Mouse (Mus musculus): ENCODE results near the gene Twf1. TPM values are rescaled to one million over a fixed set of nuclear protein-coding genes. Genes with fewer than 3 reads are reported as not detected.

Gene Twf1
- polyA plus RNA-seq (2016; fragmentation: Nextera tagmentation; extraction: Ambion mirVana): 91.0 and 104 TPM in 2 replicates

DNA sequence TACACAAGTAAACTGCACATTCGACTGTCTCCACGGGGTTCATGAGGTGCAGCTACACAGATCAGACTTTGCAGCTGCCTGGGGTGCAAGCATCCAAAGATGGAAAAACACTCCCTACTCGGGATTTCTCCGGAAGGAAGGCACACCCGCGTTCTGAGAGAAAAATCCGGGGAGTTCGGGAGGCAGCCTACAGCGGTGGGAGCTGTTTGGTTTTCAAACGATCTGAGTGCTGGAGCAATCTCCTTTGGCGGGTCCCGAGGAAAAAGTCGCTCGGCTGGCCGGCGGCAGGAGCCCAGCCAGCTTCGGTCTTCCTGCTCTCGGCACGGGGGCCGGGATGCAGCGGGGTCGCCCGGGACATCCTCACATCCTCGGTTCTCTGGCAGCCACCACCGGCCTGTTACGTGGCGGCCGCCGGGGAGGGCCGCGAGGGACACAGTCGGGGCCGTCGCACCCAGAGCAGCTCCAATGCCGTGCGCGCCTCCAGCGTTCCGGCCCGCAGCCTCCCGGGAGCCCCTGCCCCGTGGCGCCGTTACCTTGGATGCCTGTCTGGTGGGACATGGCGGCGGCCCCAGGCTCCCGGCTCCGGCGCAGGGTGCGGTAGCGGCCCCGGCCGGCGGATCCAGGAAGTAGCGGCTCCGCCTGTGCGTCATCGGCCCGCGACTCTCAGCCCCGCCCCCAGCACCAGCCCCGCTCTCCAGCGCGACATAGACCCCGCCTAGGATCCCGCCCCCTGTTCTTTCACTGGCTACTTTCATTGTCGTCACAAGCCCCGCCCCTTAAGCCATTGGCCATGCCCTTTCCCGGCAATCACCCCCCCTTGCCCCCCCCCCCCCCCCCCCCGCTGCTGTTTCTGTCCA, at the start of gene Twf1:
Gene Twf1, minus strand, starts transcription at position 671 of the 857 bp plus-strand sequence.
- peak within 1 kb of the TSS; percentile 91 for H3K27ac ChIP-seq (replicated peaks)

DNA sequence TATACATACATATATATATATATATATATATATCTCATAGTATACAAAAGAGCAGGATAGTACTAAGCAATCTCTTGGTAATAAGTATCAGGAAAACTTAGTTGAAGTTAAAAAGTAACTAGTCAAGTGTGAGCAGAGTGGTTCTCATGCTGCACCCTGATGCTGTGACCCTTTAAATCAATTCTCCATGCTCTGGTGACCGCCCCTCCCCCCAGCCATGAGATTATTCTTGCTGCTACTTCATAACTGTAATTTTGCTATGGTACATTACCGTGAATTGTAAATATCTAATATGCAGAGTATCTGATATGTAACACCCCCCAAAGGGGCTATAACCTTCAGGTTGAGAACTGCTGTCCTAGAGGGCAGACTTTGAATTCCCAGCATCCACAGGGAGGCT, 49.4 kb upstream of the Twf1 start:
- DNase-seq (ENCODE audit: low spot score): no peak
- Histone ChIP-seq H3K4me3 (no peak overlapping the region), H3K36me3 (no peaks in the 10 kb centered on the region), H3K4me1 (no peaks in the 10 kb centered on the region), H3K9me3 (replicated peaks) (no peaks in the 10 kb centered on the region), H3K27me3 (ENCODE audit: low read depth, poor library complexity, severe bottlenecking) (no peaks in the 10 kb centered on the region), H3K27ac (replicated peaks) (no peak overlapping the region)
- 91% methylated on average over 2 of the region's 2 CpGs for WGBS

More for the DNA sequence above, at the start of gene Twf1:
- peaks cover 14% of the 10 kb centered on the region for H3K4me1 ChIP-seq
- H3K4me3 ChIP-seq: peak within 1 kb of the TSS; percentile 89
- H3K9me3 ChIP-seq (replicated peaks): no peaks in the 10 kb centered on the region
- DNase-seq (ENCODE audit: low spot score): peak; percentile 98
- H3K27me3 ChIP-seq (ENCODE audit: low read depth, poor library complexity, severe bottlenecking): no peaks in the 10 kb centered on the region
- under 1% methylated on average over 65 of the region's 70 CpGs for WGBS
- peaks cover 23% of the 10 kb centered on the region for H3K36me3 ChIP-seq

DNA sequence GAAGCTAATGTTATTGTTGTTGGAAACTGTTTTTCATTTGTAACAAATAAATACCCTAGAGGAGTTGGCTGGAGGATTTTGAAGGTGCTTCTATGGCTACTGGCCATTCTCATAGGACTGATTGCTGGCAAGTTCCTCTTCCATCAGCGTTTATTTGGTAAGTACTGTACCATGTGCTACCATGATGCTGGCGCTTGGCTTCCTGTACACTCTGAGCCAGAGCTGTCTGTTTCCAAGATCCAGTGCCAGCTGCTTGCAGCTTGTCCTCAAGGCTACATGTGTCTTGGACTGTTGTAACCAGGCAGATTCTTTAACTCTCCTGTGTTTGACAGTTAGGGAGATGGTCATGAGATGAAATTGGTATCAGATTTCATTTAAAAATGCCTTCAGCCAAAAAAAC, 48.5 kb upstream of the Twf1 start:
- no peaks in the 10 kb centered on the region for H3K36me3 ChIP-seq
- no peak overlapping the region for H3K27ac ChIP-seq (replicated peaks)
- no peak for DNase-seq (ENCODE audit: low spot score)
- no peaks in the 10 kb centered on the region for H3K4me1 ChIP-seq
- no peaks in the 10 kb centered on the region for H3K9me3 ChIP-seq (replicated peaks)
- H3K4me3 ChIP-seq: no peak overlapping the region
- H3K27me3 ChIP-seq (ENCODE audit: low read depth, poor library complexity, severe bottlenecking): no peaks in the 10 kb centered on the region
- 95% methylated on average over 2 of the region's 2 CpGs for WGBS

DNA sequence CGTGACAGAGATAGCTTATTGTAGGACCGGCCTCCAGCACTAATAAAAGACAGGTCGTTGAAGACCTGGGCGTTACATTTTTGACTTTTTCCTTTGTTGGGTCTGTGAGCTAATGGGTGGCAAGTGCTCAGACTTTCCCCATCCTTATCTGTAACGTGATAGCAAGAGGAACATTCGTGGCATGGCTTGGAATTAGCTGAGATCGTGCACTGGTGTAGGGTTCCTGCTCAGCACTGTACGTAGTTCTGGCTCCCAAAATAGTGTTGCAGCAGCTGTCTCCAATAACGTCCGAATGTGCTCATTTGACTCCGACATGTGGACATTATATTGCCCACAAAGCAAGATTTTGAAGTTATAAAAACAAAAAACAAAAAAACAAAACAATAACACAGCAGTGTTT, 44.8 kb upstream of the Twf1 start:
- 85% methylated on average over 11 of the region's 11 CpGs for WGBS
- no peaks in the 10 kb centered on the region for H3K36me3 ChIP-seq
- no peak overlapping the region for H3K4me3 ChIP-seq
- H3K27ac ChIP-seq (replicated peaks): no peak overlapping the region
- H3K4me1 ChIP-seq: no peaks in the 10 kb centered on the region
- peaks cover 21% of the 10 kb centered on the region for H3K27me3 ChIP-seq (ENCODE audit: low read depth, poor library complexity, severe bottlenecking)
- no peak for DNase-seq (ENCODE audit: low spot score)
- H3K9me3 ChIP-seq (replicated peaks): no peaks in the 10 kb centered on the region

DNA sequence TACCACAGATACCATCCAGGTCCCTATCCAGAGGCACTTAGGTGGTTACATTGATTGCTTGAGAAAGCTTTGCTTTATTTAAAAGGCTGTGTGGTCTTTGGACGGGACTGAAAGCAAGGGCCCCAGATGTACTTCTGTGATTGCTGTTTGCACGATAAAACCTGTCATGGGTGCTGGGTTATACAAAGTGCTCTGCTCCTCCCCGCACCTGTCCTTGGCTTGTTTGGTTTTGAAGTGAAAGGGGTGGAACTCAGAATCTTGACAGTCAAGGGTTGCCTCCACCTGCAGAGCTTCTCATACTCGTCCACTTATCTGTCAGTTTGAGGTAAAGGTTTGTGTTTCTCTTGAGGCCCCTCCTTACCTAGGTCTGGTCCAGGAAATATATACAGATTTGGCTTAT, 40.9 kb upstream of the Twf1 start:
- 90% methylated on average over 4 of the region's 4 CpGs for WGBS
- no peaks in the 10 kb centered on the region for H3K36me3 ChIP-seq
- H3K4me1 ChIP-seq: peaks cover 4% of the 10 kb centered on the region
- no peak for DNase-seq (ENCODE audit: low spot score)
- H3K27me3 ChIP-seq (ENCODE audit: low read depth, poor library complexity, severe bottlenecking): peaks cover 43% of the 10 kb centered on the region
- H3K4me3 ChIP-seq: no peak overlapping the region
- H3K27ac ChIP-seq (replicated peaks): no peak overlapping the region
- H3K9me3 ChIP-seq (replicated peaks): no peaks in the 10 kb centered on the region

GRCm38 (mm10) chr15:94628830-94629601, 39.3 kb upstream of the Twf1 start, which contains the start of gene Tmem117:
Tmem117 (plus strand) TSS chr15:94629232.
- Histone ChIP-seq H3K4me1 (peaks cover 4% of the 10 kb centered on the region), H3K9me3 (replicated peaks) (no peaks in the 10 kb centered on the region), H3K27me3 (ENCODE audit: low read depth, poor library complexity, severe bottlenecking) (peaks cover 43% of the 10 kb centered on the region), H3K27ac (replicated peaks) (peak within 1 kb of the TSS; percentile 84), H3K4me3 (peak within 1 kb of the TSS; percentile 79), H3K36me3 (no peaks in the 10 kb centered on the region)
- DNase-seq (ENCODE audit: low spot score): peak; percentile 55
- WGBS: 1% methylated on average over 87 of the region's 96 CpGs

DNA sequence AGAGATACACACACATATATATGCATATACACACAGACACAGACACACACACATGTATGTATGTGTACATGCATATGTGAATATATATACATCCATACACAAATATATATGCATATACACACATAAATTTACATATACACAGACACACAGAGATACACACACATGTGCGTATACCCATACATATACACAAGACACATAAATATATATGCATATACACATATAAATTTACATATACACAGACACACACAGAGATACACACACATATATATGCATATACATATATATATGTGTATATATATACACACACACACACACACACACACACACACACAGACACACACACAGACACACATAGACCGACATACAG, 38.8 kb upstream of the Twf1 start:
- Histone ChIP-seq H3K4me3 (peak overlapping the region; percentile 79), H3K27ac (replicated peaks) (peak overlapping the region; percentile 84; the same call in 1 of the 2 replicates), H3K4me1 (peaks cover 4% of the 10 kb centered on the region), H3K9me3 (replicated peaks) (no peaks in the 10 kb centered on the region), H3K36me3 (no peaks in the 10 kb centered on the region), H3K27me3 (ENCODE audit: low read depth, poor library complexity, severe bottlenecking) (peaks cover 43% of the 10 kb centered on the region)
- WGBS: 58% methylated on average over 2 of the region's 2 CpGs
- no peak for DNase-seq (ENCODE audit: low spot score)

DNA sequence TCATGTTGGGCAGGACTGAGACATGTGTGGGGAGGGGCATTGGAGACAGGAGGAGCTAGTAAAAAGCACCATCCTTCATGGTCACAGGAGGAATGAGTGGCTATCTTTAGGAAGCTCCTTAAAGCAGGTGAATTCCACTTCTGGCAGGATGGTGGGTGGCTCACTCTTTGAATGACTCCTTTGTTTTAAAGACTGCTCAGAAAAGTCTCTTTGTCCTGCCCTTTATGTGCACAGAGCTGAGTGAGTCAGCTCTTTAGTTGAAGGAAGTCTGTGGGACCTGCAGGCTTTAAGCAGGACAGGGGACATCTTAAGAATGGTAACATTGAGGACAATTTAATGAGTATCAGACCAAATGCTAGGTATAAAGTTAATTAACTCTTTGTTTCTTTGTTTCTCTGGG, 31.2 kb upstream of the Twf1 start:
- H3K4me3 ChIP-seq: no peak overlapping the region
- no peak overlapping the region for H3K27ac ChIP-seq (replicated peaks)
- H3K4me1 ChIP-seq: no peaks in the 10 kb centered on the region
- H3K9me3 ChIP-seq (replicated peaks): no peaks in the 10 kb centered on the region
- no peaks in the 10 kb centered on the region for H3K36me3 ChIP-seq
- H3K27me3 ChIP-seq (ENCODE audit: low read depth, poor library complexity, severe bottlenecking): no peaks in the 10 kb centered on the region
- no peak for DNase-seq (ENCODE audit: low spot score)

GRCm38 (mm10) chr15:94616036-94616435, 26.3 kb upstream of the Twf1 start:
- H3K36me3 ChIP-seq: no peaks in the 10 kb centered on the region
- H3K4me1 ChIP-seq: no peaks in the 10 kb centered on the region
- H3K27me3 ChIP-seq (ENCODE audit: low read depth, poor library complexity, severe bottlenecking): no peaks in the 10 kb centered on the region
- 93% methylated on average over 11 of the region's 11 CpGs for WGBS
- H3K9me3 ChIP-seq (replicated peaks): no peaks in the 10 kb centered on the region
- no peak for DNase-seq (ENCODE audit: low spot score)
- H3K4me3 ChIP-seq: no peak overlapping the region
- no peak overlapping the region for H3K27ac ChIP-seq (replicated peaks)

DNA sequence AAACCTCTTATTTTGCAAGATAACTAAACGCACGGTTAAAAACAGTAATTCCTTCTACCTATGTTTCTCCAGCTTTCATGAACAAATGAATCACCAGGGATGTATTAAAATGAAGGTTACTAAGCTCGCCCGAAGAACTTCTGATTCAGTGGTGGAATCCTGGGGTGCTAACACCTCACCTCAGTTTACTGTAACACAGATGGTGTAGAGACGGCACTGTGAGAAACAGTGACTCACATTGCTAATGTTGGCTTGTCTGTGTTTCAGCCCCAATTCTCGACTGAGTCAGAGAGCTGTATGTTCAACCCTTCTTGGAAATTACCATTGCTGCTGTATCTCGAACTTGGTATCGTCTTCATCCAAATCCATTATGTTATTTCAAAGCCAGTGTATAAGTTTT, 18.1 kb upstream of the Twf1 start:
- no peak for DNase-seq (ENCODE audit: low spot score)
- Histone ChIP-seq H3K4me3 (no peak overlapping the region), H3K27ac (replicated peaks) (no peak overlapping the region), H3K27me3 (ENCODE audit: low read depth, poor library complexity, severe bottlenecking) (no peaks in the 10 kb centered on the region), H3K9me3 (replicated peaks) (no peaks in the 10 kb centered on the region), H3K36me3 (no peaks in the 10 kb centered on the region), H3K4me1 (no peaks in the 10 kb centered on the region)
- 94% methylated on average over 8 of the region's 8 CpGs for WGBS

DNA sequence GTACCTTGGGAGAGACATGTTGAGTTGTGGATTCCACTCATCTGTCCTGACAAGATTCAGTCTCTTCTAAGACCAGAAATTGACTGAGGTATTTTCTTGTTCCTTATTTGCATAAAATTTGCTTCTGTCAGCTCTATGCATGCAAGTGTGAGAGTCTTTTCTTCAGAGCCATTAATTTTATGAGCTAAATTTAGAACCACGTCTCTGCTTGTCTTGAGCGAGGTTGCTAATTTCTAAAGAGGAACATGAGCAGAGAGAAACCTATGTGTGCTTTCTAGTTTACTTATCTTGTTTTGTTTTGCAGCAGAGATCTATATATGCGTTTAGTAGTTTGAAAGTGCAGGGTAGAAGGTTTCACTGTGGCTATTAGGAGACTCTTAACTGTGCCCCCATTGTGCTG, 12.8 kb upstream of the Twf1 start:
- DNase-seq (ENCODE audit: low spot score): no peak
- Histone ChIP-seq H3K4me1 (peaks cover 12% of the 10 kb centered on the region), H3K27me3 (ENCODE audit: low read depth, poor library complexity, severe bottlenecking) (no peaks in the 10 kb centered on the region), H3K9me3 (replicated peaks) (no peaks in the 10 kb centered on the region), H3K27ac (replicated peaks) (no peak overlapping the region), H3K4me3 (no peak overlapping the region), H3K36me3 (no peaks in the 10 kb centered on the region)
- WGBS: 81% methylated on average over 3 of the region's 3 CpGs

- no peak overlapping the region for H3K27ac ChIP-seq (replicated peaks)
- no peaks in the 10 kb centered on the region for H3K36me3 ChIP-seq
- peak; percentile 35 for DNase-seq (ENCODE audit: low spot score)
- H3K27me3 ChIP-seq (ENCODE audit: low read depth, poor library complexity, severe bottlenecking): no peaks in the 10 kb centered on the region
- WGBS: 20% methylated on average over 3 of the region's 3 CpGs
- peaks cover 12% of the 10 kb centered on the region for H3K4me1 ChIP-seq
- no peaks in the 10 kb centered on the region for H3K9me3 ChIP-seq (replicated peaks)
- no peak overlapping the region for H3K4me3 ChIP-seq
Observed at GRCm38 (mm10) chr15:94601339-94601738, 11.7 kb upstream of the Twf1 start.

DNA sequence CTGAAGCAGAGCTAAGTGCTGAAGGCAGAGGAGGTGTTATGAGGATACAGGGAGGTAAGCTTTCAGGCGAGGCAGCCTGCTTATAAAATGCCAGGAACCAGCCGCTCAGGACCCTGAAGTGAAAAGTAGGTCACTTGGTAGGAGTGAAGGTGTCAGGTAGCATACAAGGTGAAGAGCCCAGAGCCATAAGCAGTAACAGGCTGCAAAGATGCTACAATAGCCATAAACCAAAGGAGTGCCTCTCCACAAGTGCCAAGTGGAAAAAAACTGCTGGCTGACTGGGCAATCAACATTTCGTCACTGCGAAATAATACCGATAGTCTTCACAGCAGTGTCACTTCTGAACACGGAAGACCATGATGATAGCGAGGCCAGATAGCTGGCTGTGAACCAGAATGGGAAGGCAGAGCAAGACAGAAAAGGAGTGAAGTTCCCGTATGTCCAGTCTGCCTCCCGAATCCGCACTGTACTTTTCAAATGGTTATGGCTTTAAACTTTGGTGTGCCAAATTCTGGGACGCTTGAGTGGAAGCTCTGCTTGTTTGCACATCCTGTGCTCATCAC, 10.5 kb upstream of the Twf1 start:
- no peak for DNase-seq (ENCODE audit: low spot score)
- Histone ChIP-seq H3K36me3 (no peaks in the 10 kb centered on the region), H3K27me3 (ENCODE audit: low read depth, poor library complexity, severe bottlenecking) (no peaks in the 10 kb centered on the region), H3K27ac (replicated peaks) (no peak overlapping the region), H3K4me3 (no peak overlapping the region), H3K4me1 (peaks cover 12% of the 10 kb centered on the region), H3K9me3 (replicated peaks) (no peaks in the 10 kb centered on the region)
- WGBS: 85% methylated on average over 11 of the region's 11 CpGs
